Mouse (Mus musculus): ENCODE data around the gene Ppp2r5d.

The Ppp2r5d gene

GRCm38 (mm10) chr17:46646322-46646662 is 58.6 kb downstream of the Ppp2r5d start:
- WGBS: under 1% methylated on average over 19 of the region's 19 CpGs

- WGBS: under 1% methylated on average over 53 of the region's 53 CpGs
Measured at GRCm38 (mm10) chr17:46645561-46646321, 59.2 kb downstream of the Ppp2r5d start, which contains the start of the genes Klc4 and Mrpl2. Gene Klc4, minus strand, starts transcription at chr17:46646022. Gene Mrpl2, plus strand, starts transcription at chr17:46646229.

GRCm38 (mm10) chr17:46644916-46645475 is 59.9 kb downstream of the Ppp2r5d start:
- WGBS: 8% methylated on average over 11 of the region's 11 CpGs

- 90% methylated on average over 12 of the region's 12 CpGs for WGBS
Measured at GRCm38 (mm10) chr17:46644152-46644805, 60.6 kb downstream of the Ppp2r5d start.

GRCm38 (mm10) chr17:46642060-46642459 is 62.9 kb downstream of the Ppp2r5d start:
- WGBS: 94% methylated on average over 17 of the region's 17 CpGs

- WGBS: 87% methylated on average over 9 of the region's 9 CpGs
Measured at GRCm38 (mm10) chr17:46639929-46640328, 65.0 kb downstream of the Ppp2r5d start.

GRCm38 (mm10) chr17:46636831-46637523 is 67.9 kb downstream of the Ppp2r5d start:
- WGBS: 6% methylated on average over 15 of the region's 15 CpGs
